Mouse (Mus musculus): ENCODE results near the gene H1f0. TPM values are rescaled to one million over a fixed set of nuclear protein-coding genes. Genes with fewer than 3 reads are reported as not detected.
A peak's percentile ranks its signal among the peaks of the same experiment; 100 is the strongest.

H1f0 gene
- 533 and 546 TPM in 2 replicates for polyA plus RNA-seq (2015; fragmentation: Nextera tagmentation; extraction: Ambion mirVana)

DNA sequence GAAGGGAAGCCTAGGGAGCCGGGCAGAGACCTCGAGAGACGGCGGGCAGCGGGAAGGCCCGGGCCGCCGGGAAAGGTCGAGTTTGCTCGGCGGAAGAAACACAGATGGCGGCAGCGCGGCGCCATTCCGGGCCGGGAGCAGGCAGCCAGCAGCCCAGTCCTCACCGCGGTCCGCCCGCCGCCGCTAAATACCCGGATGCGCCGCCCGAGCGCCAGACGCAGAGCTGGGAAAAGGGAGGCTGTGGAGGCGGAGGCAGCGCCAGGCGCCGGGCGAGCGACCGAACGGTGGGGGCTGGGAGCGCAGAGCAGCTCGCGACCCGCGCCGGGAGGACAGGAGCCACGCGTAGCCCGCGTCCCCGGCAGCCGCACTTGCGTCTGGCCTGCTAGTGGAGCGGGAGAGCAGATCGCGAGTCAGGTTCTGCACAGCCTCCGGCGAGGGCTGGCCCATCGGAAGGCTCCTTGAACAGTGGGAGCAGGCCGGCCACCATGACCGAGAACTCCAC is at the start of gene H1f0:
H1f0 (plus strand) TSS at position 214 of the 502 bp plus-strand sequence.
- peaks cover 51% of the 10 kb centered on the region for H3K4me1 ChIP-seq
- no peaks in the 10 kb centered on the region for H3K9me3 ChIP-seq
- 0 out of 2 replicates have a peak, but pooled peaks cover 3% of the 10 kb centered on the region for H3K36me3 ChIP-seq
- 0 out of 2 replicates have a peak, but pooled peaks cover 3% of the 10 kb centered on the region for H3K27me3 ChIP-seq
- H3K27ac ChIP-seq = peak within 1 kb of the TSS; percentile 99
- under 1% methylated on average over 57 of the region's 58 CpGs for WGBS
- peak; percentile 66 for ATAC-seq (ENCODE audit: insufficient number of reproducible peaks, insufficient read depth, low FRiP score, low TSS enrichment, low read depth)
- peak within 1 kb of the TSS; percentile 100 for H3K9ac ChIP-seq
- peak within 1 kb of the TSS; percentile 77 for H3K4me3 ChIP-seq
- H3K4me2 ChIP-seq = peak within 1 kb of the TSS; percentile 97

DNA sequence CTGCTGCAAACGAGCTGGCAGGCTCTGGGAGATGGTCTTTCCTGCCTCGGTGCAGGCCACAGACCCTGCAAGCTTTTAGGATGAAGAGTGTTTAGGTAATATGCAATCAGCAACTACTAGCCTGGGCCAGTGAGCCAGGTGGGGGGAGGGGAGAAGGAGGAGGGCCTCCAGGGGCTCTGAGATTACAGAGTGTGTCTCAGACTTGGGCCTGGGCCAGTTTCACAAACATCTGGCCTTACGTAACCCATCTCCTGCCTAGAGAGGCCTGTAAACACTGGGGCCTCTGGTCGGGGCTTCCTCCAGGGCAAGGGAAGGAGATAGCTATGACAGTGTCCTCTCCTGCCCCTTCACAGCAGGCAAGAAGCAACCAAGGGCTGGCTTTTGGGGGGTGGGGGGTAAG is 49.4 kb upstream of the H1f0 start:
- Histone ChIP-seq H3K27ac (peak overlapping the region; percentile 83), H3K4me2 (peak overlapping the region; percentile 19), H3K27me3 (no peaks in the 10 kb centered on the region), H3K36me3 (0 out of 2 replicates have a peak, but pooled peaks cover 3% of the 10 kb centered on the region), H3K9ac (peak overlapping the region; percentile 60), H3K4me1 (peaks cover 34% of the 10 kb centered on the region), H3K9me3 (no peaks in the 10 kb centered on the region), H3K4me3 (no peak overlapping the region)
- peak; percentile 8; the same call in 1 of the 2 replicates for ATAC-seq (ENCODE audit: insufficient number of reproducible peaks, insufficient read depth, low FRiP score, low TSS enrichment, low read depth)
- 5% methylated on average over 4 of the region's 4 CpGs for WGBS

DNA sequence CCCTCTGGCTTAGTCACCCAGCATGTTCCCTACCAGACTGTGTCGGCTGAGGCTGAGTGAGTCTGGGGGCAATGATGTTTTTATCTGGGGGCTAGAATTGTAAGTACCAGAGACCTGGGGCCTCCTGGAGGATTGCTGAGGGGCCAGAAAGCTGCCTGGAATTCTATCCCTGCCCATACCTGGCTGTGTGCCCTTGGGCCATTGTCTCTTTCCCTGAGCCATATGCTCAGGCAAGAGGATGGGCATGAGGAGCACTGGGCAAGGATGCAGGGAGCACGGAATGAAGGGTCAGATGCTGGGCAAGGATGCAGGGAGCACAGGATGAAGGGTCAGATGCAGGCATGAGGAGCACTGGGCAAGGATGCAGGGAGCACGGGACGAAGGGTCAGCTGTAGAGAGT is 48.2 kb upstream of the H1f0 start:
- Histone ChIP-seq H3K4me3 (no peak overlapping the region), H3K27me3 (no peaks in the 10 kb centered on the region), H3K9ac (peak overlapping the region; percentile 36; the same call in 1 of the 2 replicates), H3K4me1 (peaks cover 46% of the 10 kb centered on the region), H3K36me3 (0 out of 2 replicates have a peak, but pooled peaks cover 2% of the 10 kb centered on the region), H3K27ac (no peak overlapping the region), H3K4me2 (no peak overlapping the region), H3K9me3 (no peaks in the 10 kb centered on the region)
- no peak for ATAC-seq (ENCODE audit: insufficient number of reproducible peaks, insufficient read depth, low FRiP score, low TSS enrichment, low read depth)
- WGBS = 82% methylated on average over 4 of the region's 4 CpGs

GRCm38 (mm10) chr15:78982658-78983435 is 45.4 kb upstream of the H1f0 start:
- Histone ChIP-seq H3K27ac (peak overlapping the region; percentile 90), H3K4me2 (peak overlapping the region; percentile 94), H3K36me3 (peaks cover 8% of the 10 kb centered on the region; the same call in 1 of the 2 replicates), H3K4me1 (peaks cover 72% of the 10 kb centered on the region), H3K9ac (peak overlapping the region; percentile 94), H3K4me3 (peak overlapping the region; percentile 97), H3K27me3 (no peaks in the 10 kb centered on the region), H3K9me3 (no peaks in the 10 kb centered on the region)
- peak; percentile 76 for ATAC-seq (ENCODE audit: insufficient number of reproducible peaks, insufficient read depth, low FRiP score, low TSS enrichment, low read depth)
- WGBS = under 1% methylated on average over 62 of the region's 67 CpGs

DNA sequence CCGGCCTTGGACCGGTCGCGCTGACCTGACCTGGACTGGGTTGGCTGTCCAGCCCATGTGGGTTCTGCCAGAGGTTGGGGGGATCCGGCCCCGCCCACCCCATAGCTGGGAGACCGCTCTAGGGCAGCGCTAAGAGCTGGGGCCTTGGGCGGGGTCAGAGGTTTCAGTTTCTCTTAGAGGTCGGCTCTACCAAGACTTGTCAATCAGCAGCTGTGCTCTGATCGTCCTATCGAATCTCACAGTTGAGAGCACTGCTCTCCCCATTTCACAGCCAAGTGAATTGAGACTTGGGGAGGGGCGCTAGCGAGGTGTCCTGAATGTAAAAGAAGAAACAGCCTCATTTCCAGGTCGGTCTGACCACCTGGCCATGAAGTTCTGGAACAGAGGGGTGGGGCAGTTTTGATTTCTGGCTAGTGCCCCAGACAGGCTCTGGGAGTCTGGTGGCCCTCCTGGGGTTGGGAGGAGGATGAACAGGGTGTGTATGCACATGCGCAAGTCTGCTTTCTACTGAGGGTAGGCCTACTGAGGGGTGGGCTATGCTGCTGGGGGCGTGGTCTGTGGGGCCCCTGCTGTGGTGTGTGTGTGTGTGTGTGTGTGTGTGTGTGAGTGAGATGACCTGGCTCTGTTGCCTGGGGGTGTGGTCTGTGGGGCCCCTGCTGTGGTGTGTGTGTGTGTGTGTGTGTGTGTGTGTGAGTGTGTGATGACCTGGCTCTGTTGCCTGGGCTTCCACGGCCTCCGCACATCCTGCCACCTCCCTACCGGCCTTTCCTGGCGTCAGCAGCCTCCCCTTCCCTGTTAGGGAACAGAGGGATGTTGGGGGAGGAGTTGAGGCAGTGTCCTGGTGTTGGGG is 44.6 kb upstream of the H1f0 start:
- ATAC-seq (ENCODE audit: insufficient number of reproducible peaks, insufficient read depth, low FRiP score, low TSS enrichment, low read depth) = peak; percentile 38
- Histone ChIP-seq H3K4me2 (peak overlapping the region; percentile 94), H3K4me1 (peaks cover 75% of the 10 kb centered on the region), H3K4me3 (peak overlapping the region; percentile 97), H3K27me3 (no peaks in the 10 kb centered on the region), H3K9ac (peak overlapping the region; percentile 94), H3K9me3 (no peaks in the 10 kb centered on the region), H3K36me3 (peaks cover 16% of the 10 kb centered on the region), H3K27ac (peak overlapping the region; percentile 90)
- WGBS = under 1% methylated on average over 21 of the region's 21 CpGs

- WGBS = 43% methylated on average over 5 of the region's 5 CpGs
- H3K9ac ChIP-seq = peak overlapping the region; percentile 94
Observed at GRCm38 (mm10) chr15:78984286-78984778, 43.9 kb upstream of the H1f0 start.

GRCm38 (mm10) chr15:78986536-78987220 is 41.6 kb upstream of the H1f0 start:
- no peak for ATAC-seq (ENCODE audit: insufficient number of reproducible peaks, insufficient read depth, low FRiP score, low TSS enrichment, low read depth)
- Histone ChIP-seq H3K27me3 (no peaks in the 10 kb centered on the region), H3K36me3 (peaks cover 45% of the 10 kb centered on the region), H3K9ac (peak overlapping the region; percentile 51), H3K4me2 (no peak overlapping the region), H3K27ac (0 out of 2 replicates have a peak overlapping the region, but pooled peaks have one; percentile 16), H3K4me3 (no peak overlapping the region), H3K9me3 (no peaks in the 10 kb centered on the region), H3K4me1 (peaks cover 61% of the 10 kb centered on the region)
- WGBS = 58% methylated on average over 11 of the region's 11 CpGs

More at GRCm38 (mm10) chr15:78984286-78984778, 43.9 kb upstream of the H1f0 start:
- Histone ChIP-seq H3K27me3 (no peaks in the 10 kb centered on the region), H3K4me3 (peak overlapping the region; percentile 97), H3K4me1 (peaks cover 71% of the 10 kb centered on the region), H3K27ac (peak overlapping the region; percentile 90), H3K36me3 (peaks cover 22% of the 10 kb centered on the region), H3K9me3 (no peaks in the 10 kb centered on the region), H3K4me2 (peak overlapping the region; percentile 94)
- no peak for ATAC-seq (ENCODE audit: insufficient number of reproducible peaks, insufficient read depth, low FRiP score, low TSS enrichment, low read depth)

- Histone ChIP-seq H3K36me3 (peaks cover 64% of the 10 kb centered on the region), H3K4me1 (peaks cover 52% of the 10 kb centered on the region)
- WGBS = 61% methylated on average over 14 of the region's 14 CpGs
Observed at GRCm38 (mm10) chr15:78988499-78988971, 39.7 kb upstream of the H1f0 start.

GRCm38 (mm10) chr15:78989152-78990092 is 38.8 kb upstream of the H1f0 start:
- H3K9me3 ChIP-seq = no peaks in the 10 kb centered on the region
- no peak overlapping the region for H3K4me3 ChIP-seq
- ATAC-seq (ENCODE audit: insufficient number of reproducible peaks, insufficient read depth, low FRiP score, low TSS enrichment, low read depth) = no peak
- H3K27ac ChIP-seq = no peak overlapping the region; the same call in 1 of the 2 replicates
- no peaks in the 10 kb centered on the region for H3K27me3 ChIP-seq
- WGBS = 81% methylated on average over 14 of the region's 14 CpGs
- peaks cover 43% of the 10 kb centered on the region for H3K4me1 ChIP-seq
- no peak overlapping the region for H3K9ac ChIP-seq
- H3K4me2 ChIP-seq = no peak overlapping the region
- peaks cover 73% of the 10 kb centered on the region for H3K36me3 ChIP-seq

More at GRCm38 (mm10) chr15:78988499-78988971, 39.7 kb upstream of the H1f0 start:
- Histone ChIP-seq H3K9me3 (no peaks in the 10 kb centered on the region), H3K4me3 (no peak overlapping the region), H3K27me3 (no peaks in the 10 kb centered on the region), H3K9ac (0 out of 2 replicates have a peak overlapping the region, but pooled peaks have one; percentile 46), H3K27ac (peak overlapping the region; percentile 51), H3K4me2 (no peak overlapping the region)
- no peak for ATAC-seq (ENCODE audit: insufficient number of reproducible peaks, insufficient read depth, low FRiP score, low TSS enrichment, low read depth)

- Histone ChIP-seq H3K4me1 (peaks cover 36% of the 10 kb centered on the region), H3K9me3 (no peaks in the 10 kb centered on the region), H3K9ac (no peak overlapping the region), H3K4me3 (no peak overlapping the region), H3K4me2 (no peak overlapping the region), H3K27me3 (no peaks in the 10 kb centered on the region), H3K36me3 (peaks cover 79% of the 10 kb centered on the region), H3K27ac (no peak overlapping the region)
- no peak for ATAC-seq (ENCODE audit: insufficient number of reproducible peaks, insufficient read depth, low FRiP score, low TSS enrichment, low read depth)
- WGBS = 96% methylated on average over 9 of the region's 9 CpGs
Observed at GRCm38 (mm10) chr15:78990093-78990463, 38.2 kb upstream of the H1f0 start.

All from embryonic facial prominence, embryonic 13.5 days (tissue).